Mouse (Mus musculus) mouse embryonic stem cell (cell line): ENCODE data around the gene C2cd2.
"Not testable (repeated sequence)": the region's sequence is repeated elsewhere in the genome, so short reads cannot be mapped to it uniquely, and the experiment has no call there.

Experiments
- in situ Hi-C, 2 experiments: fragments of 300-500 bp; cut with MboI; formaldehyde crosslinking; loops; 1 replicate in 1 of 2; 3 replicates in 1 of 2; pipeline ENCODE4 v1.14.3; 2019 to 2020; ENCODE audit warnings: low sequenced_read_pairs in 2 of 2, low pct_unique_long_range_greater_than_20kb in 1 of 2, mixed read lengths in 1 of 2; ENCODE audit not compliant: unreplicated experiment in 1 of 2

Gene C2cd2

GRCm38 (mm10) chr16:97952371-97952770, 10.0 kb downstream of the C2cd2 start:
- in situ Hi-C loops, result no loop called here

GRCm38 (mm10) chr16:97950061-97950460, 12.3 kb downstream of the C2cd2 start:
- in situ Hi-C loops, result no loop called here

- in situ Hi-C loops, result no loop called here
Measured at GRCm38 (mm10) chr16:97948836-97949235, 13.6 kb downstream of the C2cd2 start.

GRCm38 (mm10) chr16:97946993-97947392, 15.4 kb downstream of the C2cd2 start:
- in situ Hi-C loops, result not testable (repeated sequence)

- in situ Hi-C loops, result no loop called here
Measured at GRCm38 (mm10) chr16:97941844-97942243, 20.6 kb downstream of the C2cd2 start.

GRCm38 (mm10) chr16:97940471-97940973, 21.9 kb downstream of the C2cd2 start:
- in situ Hi-C loops, result no loop called here

- in situ Hi-C loops, result no loop called here
Measured at GRCm38 (mm10) chr16:97935815-97936214, 26.6 kb downstream of the C2cd2 start.

- in situ Hi-C loops, result no loop called here
Measured at GRCm38 (mm10) chr16:97930231-97930630, 32.2 kb downstream of the C2cd2 start.

GRCm38 (mm10) chr16:97929520-97929919, 32.9 kb downstream of the C2cd2 start:
- in situ Hi-C loops, result no loop called here

- in situ Hi-C loops, result no loop called here
Measured at GRCm38 (mm10) chr16:97927331-97927938, 35.0 kb downstream of the C2cd2 start.

GRCm38 (mm10) chr16:97926381-97926780, 36.0 kb downstream of the C2cd2 start:
- in situ Hi-C loops, result no loop called here

GRCm38 (mm10) chr16:97925760-97926159, 36.6 kb downstream of the C2cd2 start:
- in situ Hi-C loops, result no loop called here

GRCm38 (mm10) chr16:97923700-97924099, 38.7 kb downstream of the C2cd2 start:
- in situ Hi-C loops, result no loop called here

GRCm38 (mm10) chr16:97922779-97923126, 39.6 kb downstream of the C2cd2 start:
- in situ Hi-C loops, result no loop called here

- in situ Hi-C loops, result no loop called here
Measured at GRCm38 (mm10) chr16:97921961-97922778, 40.2 kb downstream of the C2cd2 start.

- in situ Hi-C loops, result no loop called here
Measured at GRCm38 (mm10) chr16:97920621-97921020, 41.8 kb downstream of the C2cd2 start.

GRCm38 (mm10) chr16:97919793-97920192, 42.6 kb downstream of the C2cd2 start:
- in situ Hi-C loops, result no loop called here

GRCm38 (mm10) chr16:97912873-97913272, 49.5 kb downstream of the C2cd2 start:
- in situ Hi-C loops, result no loop called here

GRCm38 (mm10) chr16:97909356-97909755, 53.0 kb downstream of the C2cd2 start:
- in situ Hi-C loops, result no loop called here

- in situ Hi-C loops, result no loop called here
Measured at GRCm38 (mm10) chr16:97907496-97907895, 54.9 kb downstream of the C2cd2 start.
